Mouse (Mus musculus): Measurements from ENCODE around the gene Gm4907. TPM values are rescaled to one million over a fixed set of nuclear protein-coding genes. Genes with fewer than 3 reads are reported as not detected.
"Not testable (repeated sequence)": the region's sequence is repeated elsewhere in the genome, so short reads cannot be mapped to it uniquely, and the experiment has no call there.

Gene Gm4907
- polyA plus RNA-seq (2014; fragmentation: Nextera tagmentation; extraction: Ambion mirVana): not detected in 2 replicates

DNA sequence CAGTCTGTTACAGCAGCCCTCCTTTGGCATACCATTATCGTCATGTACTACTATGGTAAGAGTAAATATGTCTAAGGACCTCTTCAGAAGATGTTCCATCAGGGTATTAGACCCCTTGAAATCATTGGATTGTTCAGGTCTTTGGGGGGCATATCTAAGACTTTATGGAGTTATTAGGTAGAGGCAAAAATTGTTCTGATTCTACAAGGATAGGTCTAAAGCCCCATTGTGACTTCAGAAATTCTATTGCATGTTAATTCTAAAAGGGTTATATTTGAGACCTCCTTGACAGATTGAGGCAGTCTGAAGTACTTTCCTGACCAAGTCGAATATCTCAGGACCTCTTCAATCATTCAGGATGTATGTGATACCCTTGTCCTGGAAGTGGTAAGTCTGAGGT is at the start of gene Gm4907:
Gm4907 (plus strand) TSS at position 301 of the 400 bp plus-strand sequence.
- H3K36me3 ChIP-seq (ENCODE audit: control insufficient read depth, insufficient read depth, low read length); H3K27me3 ChIP-seq (ENCODE audit: control insufficient read depth, insufficient read depth, low read length); H3K4me3 ChIP-seq (ENCODE audit: low read depth, low read length); H3K9ac ChIP-seq (ENCODE audit: low read length); H3K9me3 ChIP-seq (ENCODE audit: control insufficient read depth, low read length); DNase-seq (ENCODE audit: low spot score, missing footprints); H3K4me1 ChIP-seq (ENCODE audit: control insufficient read depth, insufficient read depth, low read length); H3K4me2 ChIP-seq; H3K27ac ChIP-seq (ENCODE audit: low read depth, low read length); ATAC-seq (ENCODE audit: low FRiP score): not testable (repeated sequence)
- WGBS: 56% methylated on average over 2 of the region's 2 CpGs

DNA sequence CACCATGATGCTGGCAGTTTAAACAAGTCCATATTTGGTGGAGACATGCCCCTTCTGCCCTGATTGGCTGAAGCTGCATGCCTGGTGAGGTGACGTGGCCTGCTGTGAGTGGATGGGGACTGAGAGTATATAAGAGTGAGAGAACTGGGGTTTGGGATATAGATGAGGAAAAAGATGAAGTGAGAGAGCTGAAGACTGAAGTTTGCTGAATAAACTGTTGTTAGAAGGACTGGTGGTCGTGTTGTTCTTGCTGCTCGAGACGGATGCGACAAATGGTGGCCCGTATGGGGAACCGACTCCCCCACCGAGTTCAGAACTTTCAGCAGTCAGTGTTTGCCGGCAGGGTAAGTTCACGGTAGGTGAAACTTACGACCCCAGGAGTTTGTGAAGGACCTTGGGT is 48.6 kb upstream of the Gm4907 start:
- H3K27me3 ChIP-seq (ENCODE audit: control insufficient read depth, insufficient read depth, low read length); H3K36me3 ChIP-seq (ENCODE audit: control insufficient read depth, insufficient read depth, low read length); DNase-seq (ENCODE audit: low spot score, missing footprints); H3K9me3 ChIP-seq (ENCODE audit: control insufficient read depth, low read length); ATAC-seq (ENCODE audit: low FRiP score); H3K9ac ChIP-seq (ENCODE audit: low read length); H3K4me1 ChIP-seq (ENCODE audit: control insufficient read depth, insufficient read depth, low read length); H3K27ac ChIP-seq (ENCODE audit: low read depth, low read length); H3K4me2 ChIP-seq; H3K4me3 ChIP-seq (ENCODE audit: low read depth, low read length): not testable (repeated sequence)
- 90% methylated on average over 11 of the region's 11 CpGs for WGBS

DNA sequence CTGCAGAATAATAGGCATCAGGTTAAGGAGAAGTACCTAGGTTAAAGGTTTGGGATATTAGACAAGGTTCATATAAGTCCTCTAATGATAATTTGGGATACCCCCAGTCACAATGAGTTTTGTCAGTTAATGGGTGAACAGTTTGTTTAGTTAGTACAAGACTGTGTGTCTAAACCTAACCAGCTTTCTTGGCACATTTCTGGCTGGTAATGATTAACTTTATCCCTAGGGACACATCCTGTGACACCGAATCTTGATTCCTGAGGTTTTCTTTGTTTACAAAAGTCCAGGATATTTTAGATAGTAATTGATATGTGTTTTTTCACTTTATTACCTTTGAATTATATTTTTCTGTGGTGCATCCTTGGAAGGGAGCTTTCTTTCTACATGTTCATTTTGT is 41.4 kb upstream of the Gm4907 start:
- no peak overlapping the region for H3K4me3 ChIP-seq (ENCODE audit: low read depth, low read length)
- no peaks in the 10 kb centered on the region for H3K27me3 ChIP-seq (ENCODE audit: control insufficient read depth, insufficient read depth, low read length)
- H3K4me2 ChIP-seq: no peak overlapping the region
- whole genome bisulfite sequencing: 74% methylated on average over 1 of the region's 1 CpGs
- no peak overlapping the region for H3K9ac ChIP-seq (ENCODE audit: low read length)
- no peak overlapping the region for H3K27ac ChIP-seq (ENCODE audit: low read depth, low read length)
- H3K9me3 ChIP-seq (ENCODE audit: control insufficient read depth, low read length): no peaks in the 10 kb centered on the region
- ATAC-seq (ENCODE audit: low FRiP score): no peak
- H3K4me1 ChIP-seq (ENCODE audit: control insufficient read depth, insufficient read depth, low read length): no peaks in the 10 kb centered on the region
- H3K36me3 ChIP-seq (ENCODE audit: control insufficient read depth, insufficient read depth, low read length): no peaks in the 10 kb centered on the region
- DNase-seq (ENCODE audit: low spot score, missing footprints): no peak

DNA sequence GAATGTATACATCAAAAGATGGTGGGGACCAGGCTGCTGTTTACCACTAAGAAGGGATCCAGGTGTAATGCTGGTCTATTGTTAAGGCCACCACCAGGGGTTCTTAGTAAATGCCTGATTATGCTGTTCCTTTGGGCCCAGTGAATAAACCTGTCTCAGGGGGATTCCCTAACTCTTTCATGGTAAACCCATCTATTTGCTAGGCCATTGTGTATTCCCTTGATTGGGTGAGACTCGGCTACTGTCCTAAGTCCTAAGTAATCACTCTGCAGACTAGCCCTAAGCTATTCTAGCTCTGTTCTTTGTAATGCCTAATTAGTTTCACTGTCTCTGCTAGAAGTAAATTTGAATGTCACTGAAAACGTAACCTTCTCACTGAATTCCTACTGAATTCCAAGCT is 71.8 kb downstream of the Gm4907 start:
- no peaks in the 10 kb centered on the region for H3K4me1 ChIP-seq (ENCODE audit: control insufficient read depth, insufficient read depth, low read length)
- H3K9me3 ChIP-seq (ENCODE audit: control insufficient read depth, low read length): no peaks in the 10 kb centered on the region
- H3K36me3 ChIP-seq (ENCODE audit: control insufficient read depth, insufficient read depth, low read length): no peaks in the 10 kb centered on the region
- no peak overlapping the region for H3K4me3 ChIP-seq (ENCODE audit: low read depth, low read length)
- DNase-seq (ENCODE audit: low spot score, missing footprints) (no peak), ATAC-seq (ENCODE audit: low FRiP score) (no peak)
- no peaks in the 10 kb centered on the region for H3K27me3 ChIP-seq (ENCODE audit: control insufficient read depth, insufficient read depth, low read length)
- 56% methylated on average over 2 of the region's 2 CpGs for WGBS
- H3K27ac ChIP-seq (ENCODE audit: low read depth, low read length): no peak overlapping the region
- no peak overlapping the region for H3K9ac ChIP-seq (ENCODE audit: low read length)
- no peak overlapping the region for H3K4me2 ChIP-seq

Other genes with a start within 250 kb of the Gm4907 start
- gene Wdr44, start 189.5 kb upstream of the Gm4907 start, polyA plus RNA-seq (2014; fragmentation: Nextera tagmentation; extraction: Ambion mirVana): 6.2 and 6.3 TPM in 2 replicates
- not detected in 2 replicates for gene Gm4985, start 76.4 kb downstream of the Gm4907 start, polyA plus RNA-seq (2014; fragmentation: Nextera tagmentation; extraction: Ambion mirVana)

All from midbrain, embryonic 11.5 days (tissue).